Mouse (Mus musculus): ENCODE data around the gene Bmp6.

- TF ChIP-seq POLR2A (IDR thresholded peaks at IDR 0.05; ENCODE audit: insufficient read depth, low read length): no peak
- no peak for TF ChIP-seq CTCF (IDR thresholded peaks at IDR 0.05; ENCODE audit: low read depth, low read length)
Measured at GRCm38 (mm10) chr13:38513921-38514320, 169.0 kb downstream of the Bmp6 start.

All from ES-Bruce4 (cell line).